Mouse (Mus musculus) brain, embryonic 14.5 days (tissue): ENCODE results near the gene Fignl2.
A peak's percentile ranks its signal among the peaks of the same experiment; 100 is the strongest.

ENCODE experiments used
- CTCF ChIP-seq: fragments of 200-500 bp; IDR thresholded peaks from 2 replicates; pipeline ENCODE4 v1.5.1; 2012; ENCODE audit warnings: inconsistent platforms, mild to moderate bottlenecking, moderate library complexity, borderline replicate concordance; ENCODE audit not compliant: insufficient read depth, insufficient read length; ENCODE audit errors: extremely low read depth
- POLR2A ChIP-seq: fragments of 200-500 bp; IDR thresholded peaks from 2 replicates; pipeline ENCODE4 v1.6.1; 2012; ENCODE audit warnings: mild to moderate bottlenecking, inconsistent platforms, borderline replicate concordance; ENCODE audit not compliant: poor library complexity, insufficient read depth, insufficient read length, severe bottlenecking; ENCODE audit errors: extremely low read depth

DNA sequence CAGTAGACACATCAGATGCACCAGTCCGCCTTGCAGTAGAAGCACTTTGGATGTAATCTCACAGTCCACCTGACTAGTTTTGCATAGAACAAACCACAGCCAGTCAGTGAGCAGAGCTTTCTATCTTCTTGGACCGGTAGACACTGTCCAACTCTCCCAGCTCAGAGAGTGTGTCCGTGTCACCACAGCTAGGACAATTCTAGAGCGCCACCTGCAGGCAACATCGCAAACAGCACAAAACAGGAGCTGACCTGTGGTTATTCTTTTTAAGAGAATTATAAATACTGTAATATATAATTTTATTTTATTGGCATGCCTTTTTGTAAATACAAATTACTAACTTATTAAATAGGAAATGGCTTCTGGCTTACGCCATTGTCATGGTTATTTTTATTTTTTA is 35.8 kb downstream of the Fignl2 start:
- TF ChIP-seq POLR2A (no peak), CTCF (peak; percentile 82)
